ENCODE assay signal across 9 mouse cellular contexts in the genomic region with DNA sequence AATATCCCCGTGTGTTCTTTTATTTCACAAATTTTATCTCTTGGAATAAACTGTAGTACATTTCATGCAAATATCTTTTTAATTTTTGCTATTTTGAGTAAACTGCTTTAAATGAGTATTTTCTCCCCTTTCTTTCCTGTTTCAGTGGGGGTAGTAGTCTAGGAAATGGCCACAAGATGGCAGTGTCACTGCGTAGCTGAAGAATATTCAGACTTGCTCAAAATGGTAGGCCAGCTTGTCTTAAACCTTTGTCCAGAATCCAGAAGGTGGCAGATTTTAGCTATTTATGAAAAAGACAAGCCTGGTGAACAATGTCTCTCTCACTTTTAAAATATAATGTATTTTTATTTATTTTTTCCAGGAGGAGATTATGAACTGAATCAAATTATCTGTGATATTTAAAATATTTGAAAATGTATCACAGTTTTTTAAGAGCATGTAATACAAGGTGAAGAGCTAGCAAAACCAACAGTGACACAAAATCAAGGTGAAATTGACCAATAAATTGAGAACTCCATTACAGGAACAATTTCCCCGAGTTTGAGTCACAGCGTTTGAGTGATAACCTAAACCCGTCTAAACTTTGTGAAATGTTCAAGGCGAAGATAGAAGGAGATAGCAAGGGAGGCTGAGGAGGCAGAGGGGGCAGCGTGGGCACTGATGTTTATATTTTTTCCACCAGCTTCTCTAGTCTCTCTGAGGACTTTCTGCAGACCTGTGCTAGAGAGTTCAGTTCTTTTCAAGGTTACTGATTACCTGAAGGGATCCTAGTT.
DNase-seq lines count a peak whose midpoint lies in the region; ATAC-seq and TF ChIP-seq lines count a peak whose summit lies in the region.
"Had no signal": no experiment of that assay in that cellular context is flagged by ENCODE, and none has a peak within 500 bp of the region (broad histone marks: within the 10 kb centered on the region; RNA-seq: fewer than 3 reads in every experiment).

No protein-coding gene starts in this region.

- no peaks in the 10 kb centered on the region for H3K4me1 ChIP-seq in heart, postnatal 0 days (ENCODE audit: control insufficient read depth, insufficient read depth)
- H3K4me1 ChIP-seq in hindbrain, embryonic 14.5 days (replicated peaks; ENCODE audit: control insufficient read depth, insufficient read depth, low read length), result peaks cover 7% of the 10 kb centered on the region; the same call in 1 of the 2 replicates
- no peaks in the 10 kb centered on the region for H3K4me1 ChIP-seq in midbrain, embryonic 11.5 days (ENCODE audit: control insufficient read depth, insufficient read depth, low read length)
- H3K4me1 ChIP-seq: limb, embryonic 15.5 days had no signal

- H3K4me2 ChIP-seq in heart, postnatal 0 days (ENCODE audit: low read depth, low read length), result no peak overlapping the region
- H3K4me2 ChIP-seq in hindbrain, embryonic 14.5 days (replicated peaks), result peak overlapping the region; percentile 32
- no peak overlapping the region for H3K4me2 ChIP-seq in midbrain, embryonic 11.5 days
- H3K4me2 ChIP-seq: limb, embryonic 15.5 days had no signal

- ATAC-seq in heart, postnatal 0 days (ENCODE audit: insufficient read depth, low read depth), result no peak
- peak; percentile 77 for ATAC-seq in hindbrain, embryonic 14.5 days (ENCODE audit: low FRiP score)
- peak; percentile 75; the same call in 1 of the 2 replicates for ATAC-seq in midbrain, embryonic 11.5 days (ENCODE audit: low FRiP score)

- no peaks in the 10 kb centered on the region for H3K9me3 ChIP-seq in heart, postnatal 0 days (replicated peaks; ENCODE audit: control insufficient read depth, low read length)
- no peaks in the 10 kb centered on the region for H3K9me3 ChIP-seq in hindbrain, embryonic 14.5 days (ENCODE audit: control insufficient read depth, low read length)
- no peaks in the 10 kb centered on the region for H3K9me3 ChIP-seq in midbrain, embryonic 11.5 days (ENCODE audit: control insufficient read depth, low read length)
- H3K9me3 ChIP-seq: limb, embryonic 15.5 days had no signal

- H3K4me3 ChIP-seq in heart, postnatal 0 days (ENCODE audit: low read depth, low read length), result no peak overlapping the region
- no peak overlapping the region for H3K4me3 ChIP-seq in hindbrain, embryonic 14.5 days (replicated peaks; ENCODE audit: low read length)
- H3K4me3 ChIP-seq in midbrain, embryonic 11.5 days (ENCODE audit: low read depth, low read length), result no peak overlapping the region
- H3K4me3 ChIP-seq: limb, embryonic 15.5 days had no signal

- H3K36me3 ChIP-seq in heart, postnatal 0 days (replicated peaks; ENCODE audit: control insufficient read depth, insufficient read depth, low read length), result no peaks in the 10 kb centered on the region
- no peaks in the 10 kb centered on the region for H3K36me3 ChIP-seq in hindbrain, embryonic 14.5 days (replicated peaks; ENCODE audit: control insufficient read depth, insufficient read depth)
- no peaks in the 10 kb centered on the region for H3K36me3 ChIP-seq in midbrain, embryonic 11.5 days (ENCODE audit: control insufficient read depth, insufficient read depth, low read length)
- H3K36me3 ChIP-seq: limb, embryonic 15.5 days had no signal

- no peaks in the 10 kb centered on the region for H3K27me3 ChIP-seq in heart, postnatal 0 days (ENCODE audit: control insufficient read depth, insufficient read depth, low read length)
- H3K27me3 ChIP-seq in hindbrain, embryonic 14.5 days (ENCODE audit: control insufficient read depth, insufficient read depth, low read length), result no peaks in the 10 kb centered on the region
- H3K27me3 ChIP-seq in midbrain, embryonic 11.5 days (ENCODE audit: control insufficient read depth, insufficient read depth, low read length), result no peaks in the 10 kb centered on the region

- H3K9ac ChIP-seq in heart, postnatal 0 days (replicated peaks; ENCODE audit: low read depth, low read length), result no peak overlapping the region
- no peak overlapping the region for H3K9ac ChIP-seq in hindbrain, embryonic 14.5 days
- H3K9ac ChIP-seq in midbrain, embryonic 11.5 days (ENCODE audit: low read length), result no peak overlapping the region
- H3K9ac ChIP-seq: limb, embryonic 15.5 days had no signal

- DNase-seq in heart, postnatal 0 days (ENCODE audit: low spot score), result peak; percentile 35
- no peak for DNase-seq in heart, postnatal 25 days (ENCODE audit: low spot score)
- peak; percentile 42 for DNase-seq in adrenal gland, adult 2 months
- peak; percentile 91 for DNase-seq in embryo, embryonic 10.5 days (ENCODE audit: low spot score)
- peak; percentile 98 for DNase-seq in hindbrain, embryonic 14.5 days (ENCODE audit: low spot score)
- DNase-seq in layer of hippocampus, postnatal 10 days (ENCODE audit: low spot score in 2 of 2), result peak; percentile 85 to 87
- peak; percentile 98 for DNase-seq in midbrain, embryonic 11.5 days (ENCODE audit: low spot score, missing footprints)
- peak; percentile 2 for DNase-seq in yolk sac, embryonic 10.5 days (ENCODE audit: low spot score)

- H3K27ac ChIP-seq in heart, postnatal 0 days (ENCODE audit: low read depth), result no peak overlapping the region
- peak overlapping the region; percentile 40 for H3K27ac ChIP-seq in hindbrain, embryonic 14.5 days
- H3K27ac ChIP-seq in midbrain, embryonic 11.5 days (ENCODE audit: low read depth, low read length), result no peak overlapping the region
- H3K27ac ChIP-seq: limb, embryonic 15.5 days had no signal

- intact Hi-C loops in heart, postnatal 25 days (cut with DNase I), result no loop called here

- WGBS in heart, postnatal 0 days, result 46% methylated on average over 7 of the region's 7 CpGs
- 39% methylated on average over 7 of the region's 7 CpGs for WGBS in hindbrain, embryonic 14.5 days
- 46% methylated on average over 7 of the region's 7 CpGs for WGBS in midbrain, embryonic 11.5 days

- TF ChIP-seq CTCF in heart, postnatal 0 days (IDR thresholded peaks at IDR 0.05; ENCODE audit: low read depth), result peak; percentile 75

- no peak for TF ChIP-seq EP300 in heart, postnatal 0 days (IDR thresholded peaks at IDR 0.05; ENCODE audit: low read depth)
